Mouse (Mus musculus): ENCODE data around the gene Itih5.

DNA sequence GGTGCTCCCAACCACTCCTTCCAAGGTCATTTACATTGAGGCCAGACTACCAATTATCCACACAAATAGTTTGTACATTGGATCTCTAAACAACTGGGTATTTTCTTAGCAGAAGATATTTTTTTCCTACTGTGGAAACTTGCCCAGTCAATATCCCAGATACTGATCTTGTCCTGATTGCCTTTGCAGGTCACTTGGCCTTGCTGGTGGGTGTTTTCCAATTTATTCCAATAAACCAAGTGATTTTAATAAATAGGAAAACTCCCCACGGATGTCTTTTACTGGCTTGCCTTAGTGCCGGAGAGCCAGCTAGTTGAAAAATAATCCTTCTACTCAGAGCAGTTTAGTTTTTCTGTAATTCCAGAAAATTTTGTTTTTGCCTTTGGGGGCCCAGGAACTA, 98.6 kb downstream of the Itih5 start:
- TF ChIP-seq CTCF (IDR thresholded peaks at IDR 0.05; ENCODE audit: low read depth) (no peak), EP300 (optimal IDR thresholded peaks at IDR 0.05) (no peak)

Measured in stomach, postnatal 0 days (tissue).